Mouse (Mus musculus): ENCODE data around the gene Lair1.
"Not testable (repeated sequence)": the region's sequence is repeated elsewhere in the genome, so short reads cannot be mapped to it uniquely, and the experiment has no call there.

Gene Lair1

GRCm38 (mm10) chr7:4063013-4063412, at the start of gene Lair1:
Lair1 (minus strand) TSS chr7:4063204.
- no peak for DNase-seq

DNA sequence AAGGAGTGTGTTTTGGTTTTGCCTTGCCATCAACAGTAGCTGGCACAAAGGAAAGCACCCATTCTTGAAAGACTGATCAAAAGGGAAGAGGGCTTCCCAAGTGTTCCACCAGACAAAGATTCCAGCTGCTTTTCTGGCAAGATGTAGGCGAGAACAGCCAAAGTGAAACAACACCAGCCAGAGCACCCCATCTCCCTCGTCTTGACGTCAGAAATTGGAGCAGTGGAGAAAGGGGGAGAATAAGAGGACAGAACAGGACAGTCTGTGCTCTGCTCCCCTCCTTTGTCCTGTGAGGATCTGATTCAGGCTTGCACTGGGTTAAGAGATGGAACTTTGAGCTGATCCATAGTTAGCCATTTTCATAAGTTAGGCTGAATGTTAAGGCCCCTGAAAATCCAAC, 48.8 kb upstream of the Lair1 start:
- no peak for DNase-seq

DNA sequence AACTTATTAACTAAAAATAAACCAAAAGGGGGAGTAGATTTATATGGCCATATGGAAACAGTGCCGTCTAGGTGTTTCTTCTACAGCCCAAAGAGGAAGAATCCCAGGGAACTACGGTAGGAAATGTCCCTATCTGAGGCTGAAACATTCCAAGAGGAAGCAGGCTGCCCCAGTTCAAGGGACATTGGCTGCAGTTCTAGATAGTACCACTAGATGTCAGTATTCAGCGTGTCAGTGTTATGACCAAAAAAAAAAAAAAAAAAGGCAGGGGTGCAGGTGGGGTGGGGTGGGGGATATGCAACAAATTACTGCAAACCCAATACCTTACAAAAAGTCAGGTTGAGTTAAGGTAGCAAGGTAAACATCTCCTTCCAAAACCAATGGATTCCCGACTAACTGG, 40.4 kb upstream of the Lair1 start:
- DNase-seq: no peak

GRCm38 (mm10) chr7:4101144-4101543, 38.1 kb upstream of the Lair1 start:
- DNase-seq: no peak

- no peak for DNase-seq
These were observed 35.8 kb upstream of the Lair1 start for GRCm38 (mm10) chr7:4098832-4099231.

GRCm38 (mm10) chr7:4098301-4098700, 35.3 kb upstream of the Lair1 start:
- DNase-seq: no peak

DNA sequence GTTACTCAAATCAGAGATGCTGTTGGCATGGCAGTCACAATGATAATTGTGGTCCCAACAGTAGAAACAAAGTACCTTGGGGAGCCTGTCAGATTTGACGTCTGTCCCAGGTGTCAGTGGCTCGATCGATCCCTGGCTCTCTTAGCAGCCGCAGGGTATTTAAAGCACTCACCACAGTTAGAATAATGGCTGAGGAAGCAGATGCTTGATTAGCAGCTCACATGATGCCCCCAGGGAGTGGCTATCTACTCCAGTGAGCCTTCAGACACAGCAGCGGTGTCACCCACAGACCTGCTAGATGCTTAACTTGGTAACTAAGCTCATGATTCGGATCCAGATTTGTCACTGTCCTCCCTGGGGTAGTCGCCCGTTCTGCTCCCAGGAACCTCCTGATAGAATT, 28.2 kb upstream of the Lair1 start:
- no peak for DNase-seq

DNA sequence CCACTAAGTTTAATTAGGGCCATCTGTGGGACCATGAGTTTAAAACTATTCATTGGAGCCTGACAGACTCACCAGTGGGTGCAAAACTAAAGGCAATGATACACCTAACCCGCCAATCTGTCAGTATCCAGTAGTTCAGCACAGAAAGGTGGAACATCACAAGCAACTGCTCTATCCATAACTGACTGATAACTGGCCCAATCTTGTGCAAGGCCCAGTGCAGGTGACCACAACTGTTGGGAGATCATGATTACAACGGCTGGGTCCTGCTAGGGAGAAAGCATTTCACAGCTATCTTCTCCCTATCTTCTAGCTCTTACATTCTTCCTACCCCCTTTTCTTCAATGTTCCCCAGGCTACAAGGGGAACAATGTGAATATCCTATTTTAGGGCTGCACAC, 25.7 kb upstream of the Lair1 start:
- no peak for DNase-seq

DNA sequence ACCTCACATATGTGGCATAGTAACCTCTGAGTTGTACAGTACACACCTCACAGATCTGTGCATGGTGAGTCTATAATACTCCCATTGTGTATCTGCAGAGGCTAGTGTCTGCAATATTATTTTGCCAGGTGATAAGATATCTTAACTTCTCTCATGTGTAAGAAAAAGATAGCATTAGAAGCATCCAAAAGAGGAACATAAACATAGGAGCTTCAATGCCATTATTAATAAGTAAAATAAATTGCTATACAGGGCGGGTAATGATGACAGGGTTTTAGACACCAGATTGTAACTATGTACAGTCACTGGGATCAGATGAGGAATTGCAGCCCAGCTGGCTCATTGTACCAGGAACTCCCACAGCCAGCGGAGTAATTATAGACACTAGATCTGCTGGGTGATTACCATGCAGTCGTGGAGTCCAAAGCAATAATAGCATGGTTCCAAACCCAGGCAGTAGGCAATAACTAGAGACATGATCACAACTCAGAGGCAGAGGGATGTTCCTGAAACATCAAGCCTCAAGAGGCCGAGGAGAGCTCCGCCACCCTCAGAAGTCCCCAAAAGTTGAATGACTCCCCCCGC, 25.0 kb upstream of the Lair1 start:
- no peak for DNase-seq

- DNase-seq: no peak
These were observed 24.4 kb upstream of the Lair1 start for GRCm38 (mm10) chr7:4087238-4087895.

DNA sequence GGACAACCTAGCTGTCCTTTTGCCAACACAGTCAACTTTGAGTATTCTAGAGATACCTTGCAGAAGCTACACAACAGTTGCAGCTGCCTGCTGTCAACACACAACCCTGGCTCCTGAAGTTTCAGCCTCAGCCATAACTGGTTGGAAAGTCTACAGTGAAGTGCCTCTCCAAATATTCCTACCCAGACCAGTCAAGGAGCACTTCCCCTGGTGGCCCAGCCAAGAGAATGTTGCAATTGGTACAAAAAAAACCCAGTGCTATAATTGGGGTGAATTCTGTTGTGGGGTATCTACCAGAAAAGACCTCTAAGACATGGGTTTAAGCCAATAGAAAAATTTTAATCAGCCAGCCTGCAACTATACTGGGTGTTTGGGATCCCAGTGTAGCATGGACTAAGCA, 22.6 kb upstream of the Lair1 start:
- DNase-seq: no peak

DNA sequence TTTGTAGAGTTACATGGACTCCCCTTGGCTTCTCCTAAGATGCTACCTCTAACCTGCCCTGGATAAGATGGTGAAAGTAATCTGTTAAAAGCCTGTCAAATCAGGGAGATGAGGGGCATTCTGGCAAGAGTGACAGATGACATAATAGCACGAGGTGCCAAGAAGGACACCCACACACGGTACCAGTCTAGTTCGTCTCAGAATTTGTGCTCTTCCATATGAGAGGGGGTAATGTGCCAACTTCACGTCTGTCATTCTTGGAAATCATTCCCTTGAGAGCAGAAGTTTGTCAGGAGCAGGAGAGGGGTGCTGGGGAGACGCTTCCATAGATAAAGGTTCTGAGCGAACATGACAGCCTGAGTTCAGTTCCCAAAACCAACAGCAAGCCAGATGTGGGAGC, 21.2 kb upstream of the Lair1 start:
- DNase-seq: no peak

DNA sequence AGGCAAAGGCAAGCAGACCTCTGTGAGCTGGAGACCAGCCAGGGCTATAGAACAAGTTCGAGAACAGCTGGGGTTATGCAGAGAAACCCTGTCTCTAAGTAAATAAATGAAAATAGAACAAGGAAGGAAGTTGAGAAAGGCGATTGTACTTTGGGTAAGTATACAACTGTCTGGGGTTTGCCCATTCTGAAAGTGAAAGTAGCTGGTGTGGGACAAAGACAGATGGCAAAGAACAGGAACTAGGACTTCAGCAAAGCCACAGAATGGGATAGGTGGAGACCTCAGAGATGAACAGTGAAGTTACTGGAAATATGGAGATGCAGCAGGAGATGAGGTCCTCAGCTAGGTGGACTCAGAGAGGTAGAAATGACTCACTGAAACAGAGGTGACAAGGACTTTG, 19.8 kb upstream of the Lair1 start:
- DNase-seq: no peak

DNA sequence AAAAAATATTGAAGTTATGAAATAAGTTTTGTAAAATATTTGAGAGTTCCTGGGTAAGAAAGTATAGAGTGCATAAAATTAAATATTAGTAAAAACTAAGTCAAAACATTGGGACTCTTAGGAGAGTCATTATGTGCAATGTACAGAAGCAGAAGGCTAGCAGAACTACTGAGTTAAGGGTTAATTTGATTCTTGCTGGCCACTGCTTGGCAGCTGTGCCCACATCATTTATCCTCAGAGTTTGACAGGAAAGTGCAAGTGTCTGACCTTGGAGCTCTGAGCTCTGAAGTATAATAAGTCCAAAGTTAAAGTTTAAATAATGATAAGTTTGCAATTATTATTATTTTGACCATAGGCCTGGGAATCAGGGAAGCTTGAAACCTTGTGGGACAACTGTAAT, 18.7 kb upstream of the Lair1 start:
- no peak for DNase-seq

DNA sequence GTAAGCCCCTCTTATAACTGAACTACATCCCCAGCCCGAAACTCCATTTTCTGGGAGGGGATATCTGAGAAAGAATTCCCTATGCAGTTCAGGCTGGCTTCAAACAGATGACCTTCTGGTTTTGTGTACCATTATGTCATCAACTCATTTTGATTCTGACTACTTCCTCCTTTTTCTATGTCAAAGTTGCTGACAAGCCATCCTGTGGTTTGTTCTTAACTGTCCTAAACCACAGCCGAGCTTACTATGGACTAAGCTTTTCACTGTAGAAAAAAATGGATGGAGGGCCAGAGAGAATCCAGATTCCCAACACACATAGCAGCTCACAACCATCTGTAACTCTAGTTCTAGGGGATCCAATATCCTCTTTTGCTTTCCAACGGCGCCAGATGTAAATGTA, 17.5 kb upstream of the Lair1 start:
- no peak for DNase-seq

- DNase-seq: no peak
These were observed 16.5 kb upstream of the Lair1 start for GRCm38 (mm10) chr7:4079511-4079910.

DNA sequence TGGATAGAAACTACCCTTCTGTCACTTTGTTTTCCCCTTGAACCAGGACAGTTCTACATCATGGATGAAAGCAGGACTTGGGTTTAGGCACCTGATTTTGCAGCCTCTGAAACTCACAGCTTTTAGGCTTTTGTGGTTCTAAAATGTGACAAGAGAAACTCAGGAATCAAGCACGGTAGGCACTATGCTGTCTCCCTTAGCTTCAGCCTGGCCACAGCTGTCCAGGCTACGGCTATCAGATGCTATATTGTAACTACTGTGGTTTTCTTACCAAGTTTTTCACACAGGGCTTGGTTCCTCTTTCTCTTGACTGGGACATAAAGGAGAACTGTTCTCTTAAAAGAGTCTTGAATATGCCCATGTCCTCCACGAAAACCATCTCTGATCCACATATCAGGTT, 10.1 kb upstream of the Lair1 start:
- DNase-seq: no peak

- no peak for DNase-seq
These were observed 8.1 kb upstream of the Lair1 start for GRCm38 (mm10) chr7:4071066-4071465.

DNA sequence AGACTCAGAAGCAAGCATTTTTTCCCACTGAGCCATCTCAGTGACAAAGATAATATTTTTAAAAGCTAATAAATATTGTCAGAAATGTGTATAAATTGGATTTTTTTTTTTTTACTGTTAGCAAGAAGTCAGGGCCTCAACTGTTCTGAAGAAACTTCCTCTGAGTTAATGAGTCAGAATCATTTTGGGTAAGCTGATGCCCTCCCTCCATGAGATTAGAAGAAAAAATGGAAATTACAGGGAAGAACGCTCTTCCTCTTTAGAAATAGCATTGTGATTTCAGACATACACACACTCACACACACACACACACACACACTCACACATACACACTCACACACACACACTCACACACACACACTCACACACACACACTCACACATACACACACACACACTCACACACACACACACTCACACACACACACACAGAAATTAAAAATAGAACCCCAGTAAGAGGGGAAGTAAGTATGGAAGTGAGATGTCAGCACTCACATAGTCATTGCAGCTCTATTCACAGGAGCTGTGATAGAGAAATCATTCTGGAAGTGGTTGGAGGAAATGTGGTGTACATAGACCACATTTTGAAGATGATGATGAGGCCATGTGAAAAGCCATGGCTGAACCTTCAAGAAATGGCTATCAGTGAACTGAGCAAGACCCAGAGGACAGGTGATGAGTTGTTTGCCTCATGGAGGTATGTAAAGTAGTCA, 866 bp upstream of the Lair1 start:
- no peak for DNase-seq

DNA sequence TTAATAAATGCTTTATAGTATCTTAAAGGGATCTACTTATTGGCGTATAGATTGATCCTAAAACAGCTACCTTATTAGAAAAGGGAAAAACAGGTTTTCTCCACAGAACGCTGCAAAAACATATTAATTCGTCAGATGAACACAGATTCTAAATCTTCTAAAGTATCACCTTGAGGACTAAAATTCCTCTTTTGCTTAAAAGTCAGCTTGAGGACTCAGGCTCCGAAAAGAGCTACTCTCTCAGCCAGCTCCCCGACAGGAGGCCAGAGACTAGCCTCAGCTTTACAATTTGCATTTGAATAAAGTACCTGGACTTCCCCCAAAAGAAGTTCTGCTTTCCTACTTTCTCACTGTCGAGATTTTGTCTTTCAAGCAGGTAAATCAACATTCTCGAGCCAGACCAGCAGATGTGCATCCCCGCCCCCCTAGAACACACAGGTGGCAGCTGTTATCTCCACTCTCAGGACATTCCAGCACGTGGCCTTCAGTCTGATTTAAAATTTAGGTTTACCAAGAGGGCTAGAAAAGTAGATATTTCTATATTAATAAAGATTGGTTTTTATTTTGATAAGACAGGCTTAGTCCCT, 2.3 kb downstream of the Lair1 start:
- not testable (repeated sequence) for DNase-seq

DNA sequence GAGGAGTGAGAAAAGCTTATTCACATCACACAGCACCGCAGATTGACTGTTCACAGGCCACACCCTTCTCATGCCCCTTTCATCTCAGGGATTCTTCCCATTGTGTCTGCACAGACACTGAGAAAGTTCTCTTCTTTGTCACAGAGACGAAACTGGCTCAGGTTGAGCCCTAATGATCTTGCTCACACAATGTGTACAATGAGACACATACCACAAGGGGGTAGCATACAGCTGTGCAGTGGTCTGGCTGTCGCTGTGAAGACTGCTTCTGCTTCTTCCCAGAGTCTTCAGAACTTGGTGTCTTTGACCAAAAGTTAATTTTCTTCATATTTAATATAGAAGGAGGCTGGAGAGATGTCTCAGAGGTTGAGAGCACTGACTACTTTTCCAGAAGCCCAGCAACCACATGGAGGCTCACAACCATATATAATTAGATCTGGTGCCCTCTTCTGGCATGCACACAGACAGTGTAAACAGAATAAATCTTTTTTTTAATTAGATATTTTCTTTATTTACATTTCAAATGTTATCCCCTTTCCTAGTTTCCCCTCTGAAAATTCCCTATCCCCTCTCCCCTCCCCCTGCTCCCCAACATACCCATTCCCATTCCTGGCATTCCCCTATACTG, 36.1 kb downstream of the Lair1 start:
- DNase-seq: no peak

- not testable (repeated sequence) for DNase-seq
These were observed 58.4 kb downstream of the Lair1 start for GRCm38 (mm10) chr7:4004636-4005035.

DNA sequence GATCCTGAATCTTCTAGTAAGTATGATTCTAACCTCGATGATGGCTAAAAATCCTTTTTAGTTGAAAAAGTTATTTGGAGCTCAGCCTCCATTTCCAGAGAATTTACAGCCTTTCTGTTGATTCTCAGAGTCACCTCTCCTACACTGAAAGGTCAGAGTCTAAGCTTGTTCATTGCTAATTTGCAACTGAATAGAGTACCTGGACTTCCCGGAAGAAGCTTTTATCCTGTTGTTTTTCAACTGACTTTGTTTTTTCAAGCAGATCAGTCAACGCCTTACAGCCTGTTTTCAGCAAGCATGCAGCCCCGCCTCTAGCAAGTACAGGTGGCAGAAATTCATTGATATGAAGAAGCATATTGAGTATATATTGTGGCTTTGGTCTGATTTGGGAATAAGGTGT, 59.0 kb downstream of the Lair1 start:
- not testable (repeated sequence) for DNase-seq

- DNase-seq: no peak
These were observed 101.0 kb downstream of the Lair1 start for GRCm38 (mm10) chr7:3962017-3962416.
